In the genomic region with DNA sequence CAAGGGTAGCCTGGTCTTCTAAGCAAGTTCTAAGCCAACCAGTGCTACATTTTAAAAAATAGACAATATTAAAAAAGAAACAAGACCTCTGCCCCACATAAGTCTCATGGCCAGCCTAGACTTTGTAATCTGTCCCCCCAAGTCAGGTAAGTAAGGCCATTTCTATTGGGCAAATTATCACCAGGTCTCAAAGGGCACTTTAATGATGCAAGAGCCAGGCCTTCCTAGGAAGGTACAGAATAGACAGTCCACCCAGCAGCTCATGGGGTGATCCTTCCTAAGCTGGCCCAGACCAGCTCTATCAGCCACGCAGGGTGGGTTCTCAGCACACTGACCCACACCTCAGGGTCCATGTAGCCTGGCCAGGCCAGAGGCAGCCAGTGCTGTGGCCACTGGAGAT, we compare ENCODE assay signal across 26 mouse cellular contexts. TPM values are rescaled to one million over a fixed set of nuclear protein-coding genes. Genes with fewer than 3 reads are reported as not detected.
DNase-seq lines count a peak whose midpoint lies in the region; ATAC-seq and TF ChIP-seq lines count a peak whose summit lies in the region.
"Had no signal": no experiment of that assay in that cellular context is flagged by ENCODE, and none has a peak within 500 bp of the region (broad histone marks: within the 10 kb centered on the region; RNA-seq: fewer than 3 reads in every experiment).

No protein-coding gene starts in this region.

- no peaks in the 10 kb centered on the region for H3K27me3 ChIP-seq in intestine, embryonic 16.5 days (replicated peaks; ENCODE audit: control insufficient read depth, insufficient read depth, low read length)
- H3K27me3 ChIP-seq in intestine, embryonic 15.5 days (replicated peaks), result no peaks in the 10 kb centered on the region
- no peaks in the 10 kb centered on the region for H3K27me3 ChIP-seq in liver, embryonic 15.5 days
- H3K27me3 ChIP-seq in liver, embryonic 12.5 days (replicated peaks), result no peaks in the 10 kb centered on the region
- no peaks in the 10 kb centered on the region for H3K27me3 ChIP-seq in midbrain, embryonic 10.5 days (ENCODE audit: low read depth, poor library complexity, severe bottlenecking)
- H3K27me3 ChIP-seq in midbrain, postnatal 0 days (ENCODE audit: insufficient read depth, low read length), result no peaks in the 10 kb centered on the region
- no peaks in the 10 kb centered on the region for H3K27me3 ChIP-seq in liver, postnatal 0 days (ENCODE audit: insufficient read depth, low read length)
- H3K27me3 ChIP-seq: embryonic facial prominence, embryonic 12.5 days; embryonic facial prominence, embryonic 15.5 days; forebrain, embryonic 12.5 days had no signal

- peaks cover 32% of the 10 kb centered on the region for H3K36me3 ChIP-seq in intestine, embryonic 16.5 days (ENCODE audit: control insufficient read depth, insufficient read depth, low read length)
- peaks cover 37% of the 10 kb centered on the region for H3K36me3 ChIP-seq in intestine, embryonic 15.5 days
- H3K36me3 ChIP-seq in liver, embryonic 15.5 days (replicated peaks), result peaks cover 43% of the 10 kb centered on the region
- peaks cover 66% of the 10 kb centered on the region for H3K36me3 ChIP-seq in liver, embryonic 12.5 days
- peaks cover 72% of the 10 kb centered on the region for H3K36me3 ChIP-seq in midbrain, embryonic 10.5 days
- H3K36me3 ChIP-seq in midbrain, postnatal 0 days (ENCODE audit: insufficient read depth, low read length), result peaks cover 56% of the 10 kb centered on the region
- peaks cover 52% of the 10 kb centered on the region for H3K36me3 ChIP-seq in liver, postnatal 0 days (replicated peaks; ENCODE audit: insufficient read depth, low read length)

- WGBS in intestine, embryonic 16.5 days, result 100% methylated on average over 1 of the region's 1 CpGs
- WGBS in intestine, embryonic 15.5 days, result 100% methylated on average over 1 of the region's 1 CpGs
- WGBS in liver, embryonic 15.5 days (ENCODE audit: insufficient replicate concordance), result 83% methylated on average over 1 of the region's 1 CpGs
- WGBS in liver, embryonic 12.5 days (ENCODE audit: insufficient replicate concordance), result 86% methylated on average over 1 of the region's 1 CpGs
- 100% methylated on average over 1 of the region's 1 CpGs for WGBS in midbrain, embryonic 10.5 days
- 89% methylated on average over 1 of the region's 1 CpGs for WGBS in midbrain, postnatal 0 days
- WGBS in liver, postnatal 0 days (ENCODE audit: insufficient replicate concordance), result 81% methylated on average over 1 of the region's 1 CpGs

- intact Hi-C loops in gastrocnemius, postnatal 36 days (cut with DNase I), result no loop called here

- ATAC-seq in intestine, embryonic 16.5 days, result no peak
- no peak for ATAC-seq in intestine, embryonic 15.5 days
- ATAC-seq in liver, embryonic 15.5 days (ENCODE audit: insufficient read depth), result 0 out of 2 replicates have a peak, but pooled peaks have one; percentile 19
- ATAC-seq in liver, embryonic 12.5 days, result no peak
- ATAC-seq in midbrain, postnatal 0 days (ENCODE audit: low FRiP score), result no peak
- ATAC-seq in liver, postnatal 0 days, result peak; percentile 59
- ATAC-seq: forebrain, embryonic 14.5 days; forebrain, embryonic 16.5 days had no signal

- no peak overlapping the region for H3K4me2 ChIP-seq in intestine, embryonic 16.5 days (ENCODE audit: low read depth, low read length)
- no peak overlapping the region for H3K4me2 ChIP-seq in intestine, embryonic 15.5 days (replicated peaks)
- H3K4me2 ChIP-seq in liver, embryonic 15.5 days, result no peak overlapping the region
- H3K4me2 ChIP-seq in liver, embryonic 12.5 days, result no peak overlapping the region
- H3K4me2 ChIP-seq in midbrain, postnatal 0 days (ENCODE audit: low read depth, low read length, poor library complexity, severe bottlenecking), result no peak overlapping the region
- no peak overlapping the region for H3K4me2 ChIP-seq in liver, postnatal 0 days (ENCODE audit: low read depth, low read length)
- H3K4me2 ChIP-seq: embryonic facial prominence, embryonic 12.5 days; embryonic facial prominence, embryonic 15.5 days; forebrain, embryonic 12.5 days had no signal

- DNase-seq in midbrain, embryonic 10.5 days (ENCODE audit: low spot score), result no peak
- DNase-seq in midbrain, postnatal 0 days (ENCODE audit: low spot score), result no peak
- no peak for DNase-seq in liver, postnatal 0 days
- no peak for DNase-seq in gastrocnemius, postnatal 36 days
- DNase-seq: adrenal gland, adult 2 months; adrenal gland, postnatal 10 days; adrenal gland, postnatal 25 days; cerebellum, adult 11 months; cerebellum, adult 18-20 months; cerebellum, adult 8-10 months; cerebellum, postnatal 14 days; cerebellum, postnatal 36 days; embryo, embryonic 11 days had no signal

- 0 out of 2 replicates have a peak overlapping the region, but pooled peaks have one; percentile 24 for H3K9ac ChIP-seq in intestine, embryonic 16.5 days (ENCODE audit: low read depth, low read length)
- H3K9ac ChIP-seq in intestine, embryonic 15.5 days, result no peak overlapping the region
- no peak overlapping the region for H3K9ac ChIP-seq in liver, embryonic 15.5 days
- H3K9ac ChIP-seq in liver, embryonic 12.5 days, result no peak overlapping the region
- H3K9ac ChIP-seq in midbrain, postnatal 0 days (replicated peaks; ENCODE audit: low read length, poor library complexity, severe bottlenecking), result no peak overlapping the region
- H3K9ac ChIP-seq in liver, postnatal 0 days (replicated peaks), result no peak overlapping the region
- H3K9ac ChIP-seq: embryonic facial prominence, embryonic 12.5 days; embryonic facial prominence, embryonic 15.5 days; forebrain, embryonic 12.5 days had no signal

- H3K27ac ChIP-seq in intestine, embryonic 16.5 days (ENCODE audit: low read length), result peak overlapping the region; percentile 28
- H3K27ac ChIP-seq in intestine, embryonic 15.5 days, result no peak overlapping the region
- peak overlapping the region; percentile 51; the same call in 1 of the 2 replicates for H3K27ac ChIP-seq in liver, embryonic 15.5 days (replicated peaks)
- no peak overlapping the region for H3K27ac ChIP-seq in liver, embryonic 12.5 days
- no peak overlapping the region for H3K27ac ChIP-seq in midbrain, embryonic 10.5 days (replicated peaks)
- H3K27ac ChIP-seq in midbrain, postnatal 0 days (ENCODE audit: low read depth, low read length), result no peak overlapping the region
- H3K27ac ChIP-seq in liver, postnatal 0 days (ENCODE audit: low read depth), result peak overlapping the region; percentile 80
- H3K27ac ChIP-seq: embryonic facial prominence, embryonic 12.5 days; embryonic facial prominence, embryonic 15.5 days; forebrain, embryonic 10.5 days; forebrain, embryonic 12.5 days had no signal

- TF ChIP-seq CTCF in midbrain, postnatal 0 days (IDR thresholded peaks at IDR 0.05), result no peak
- TF ChIP-seq CTCF in liver, postnatal 0 days (IDR thresholded peaks at IDR 0.05; ENCODE audit: low read depth), result no peak

- no peaks in the 10 kb centered on the region for H3K9me3 ChIP-seq in intestine, embryonic 16.5 days (ENCODE audit: control insufficient read depth, low read length)
- H3K9me3 ChIP-seq in intestine, embryonic 15.5 days, result no peaks in the 10 kb centered on the region
- no peaks in the 10 kb centered on the region for H3K9me3 ChIP-seq in liver, embryonic 15.5 days (replicated peaks)
- no peaks in the 10 kb centered on the region for H3K9me3 ChIP-seq in liver, embryonic 12.5 days (replicated peaks)
- no peaks in the 10 kb centered on the region for H3K9me3 ChIP-seq in midbrain, embryonic 10.5 days (replicated peaks)
- H3K9me3 ChIP-seq in midbrain, postnatal 0 days (ENCODE audit: low read length), result no peaks in the 10 kb centered on the region
- H3K9me3 ChIP-seq in liver, postnatal 0 days (ENCODE audit: low read length), result no peaks in the 10 kb centered on the region
- H3K9me3 ChIP-seq: embryonic facial prominence, embryonic 12.5 days; embryonic facial prominence, embryonic 15.5 days; forebrain, embryonic 10.5 days; forebrain, embryonic 12.5 days had no signal

- peak; percentile 59; the same call in 1 of the 2 replicates for TF ChIP-seq EP300 in liver, postnatal 0 days (IDR thresholded peaks at IDR 0.05; ENCODE audit: low read depth)

- 0 out of 2 replicates have a peak, but pooled peaks cover 8% of the 10 kb centered on the region for H3K4me1 ChIP-seq in intestine, embryonic 16.5 days (ENCODE audit: control insufficient read depth, insufficient read depth, low read length)
- no peaks in the 10 kb centered on the region; the same call in 1 of the 2 replicates for H3K4me1 ChIP-seq in intestine, embryonic 15.5 days (replicated peaks)
- peaks cover 14% of the 10 kb centered on the region for H3K4me1 ChIP-seq in liver, embryonic 15.5 days (replicated peaks)
- peaks cover 11% of the 10 kb centered on the region for H3K4me1 ChIP-seq in liver, embryonic 12.5 days
- H3K4me1 ChIP-seq in midbrain, embryonic 10.5 days, result peaks cover 10% of the 10 kb centered on the region
- peaks cover 4% of the 10 kb centered on the region; the same call in 1 of the 2 replicates for H3K4me1 ChIP-seq in midbrain, postnatal 0 days (ENCODE audit: insufficient read depth, low read length)
- H3K4me1 ChIP-seq in liver, postnatal 0 days (ENCODE audit: insufficient read depth), result peaks cover 17% of the 10 kb centered on the region

- no peak overlapping the region for H3K4me3 ChIP-seq in intestine, embryonic 16.5 days (ENCODE audit: low read length)
- H3K4me3 ChIP-seq in intestine, embryonic 15.5 days (replicated peaks), result no peak overlapping the region
- no peak overlapping the region for H3K4me3 ChIP-seq in liver, embryonic 15.5 days (replicated peaks)
- H3K4me3 ChIP-seq in liver, embryonic 12.5 days, result no peak overlapping the region
- 0 out of 2 replicates have a peak overlapping the region, but pooled peaks have one; percentile 4 for H3K4me3 ChIP-seq in midbrain, embryonic 10.5 days
- H3K4me3 ChIP-seq in midbrain, postnatal 0 days (ENCODE audit: low read depth, low read length), result no peak overlapping the region
- H3K4me3 ChIP-seq in liver, postnatal 0 days (ENCODE audit: low read depth, low read length), result no peak overlapping the region
- H3K4me3 ChIP-seq: embryonic facial prominence, embryonic 12.5 days; embryonic facial prominence, embryonic 15.5 days; erythroblast, embryonic 14.5 days; forebrain, embryonic 10.5 days; forebrain, embryonic 12.5 days had no signal

RNA-seq across cellular contexts. Expression of a gene that starts 5.0 kb away (rescaled TPM):
- 13.7 and 15.3 TPM in 2 replicates for polyA plus RNA-seq in intestine, embryonic 16.5 days (2015; fragmentation: Nextera tagmentation; extraction: Ambion mirVana)
- polyA plus RNA-seq in intestine, embryonic 15.5 days (2015; fragmentation: Nextera tagmentation; extraction: Ambion mirVana), result 15.9 and 17.6 TPM in 2 replicates
- 9.3 and 10.7 TPM in 2 replicates for polyA plus RNA-seq in liver, embryonic 15.5 days (2015; fragmentation: Nextera tagmentation; extraction: Ambion mirVana)
- 11.6 and 12.8 TPM in 2 replicates for polyA plus RNA-seq in liver, embryonic 12.5 days (2016; fragmentation: Nextera tagmentation; extraction: Ambion mirVana)
- polyA plus RNA-seq in midbrain, embryonic 10.5 days (2016; fragmentation: Nextera tagmentation; extraction: Ambion mirVana), result 16.2 and 19.3 TPM in 2 replicates
- total RNA-seq in midbrain, postnatal 0 days (2014; rRNA removed), result 42.3 and 50.0 TPM in 2 replicates
- 19.0 and 19.4 TPM in 2 replicates for polyA plus RNA-seq in midbrain, postnatal 0 days (2015; fragmentation: Nextera tagmentation; extraction: Ambion mirVana)
- 14.3 and 14.7 TPM in 2 replicates for polyA plus RNA-seq in liver, postnatal 0 days (2015; fragmentation: Nextera tagmentation; extraction: Ambion mirVana)
- 10 to 100 TPM; 12.5 to 14.4 TPM for total RNA-seq in gastrocnemius, postnatal 36 days (2021)

RNA-seq across cellular contexts. Expression of a gene that starts 9.0 kb away (rescaled TPM):
- 53.2 and 56.4 TPM in 2 replicates for polyA plus RNA-seq in intestine, embryonic 16.5 days (2015; fragmentation: Nextera tagmentation; extraction: Ambion mirVana)
- polyA plus RNA-seq in intestine, embryonic 15.5 days (2015; fragmentation: Nextera tagmentation; extraction: Ambion mirVana), result 46.4 and 56.6 TPM in 2 replicates
- 19.2 and 23.8 TPM in 2 replicates for polyA plus RNA-seq in liver, embryonic 15.5 days (2015; fragmentation: Nextera tagmentation; extraction: Ambion mirVana)
- 18.4 and 22.9 TPM in 2 replicates for polyA plus RNA-seq in liver, embryonic 12.5 days (2016; fragmentation: Nextera tagmentation; extraction: Ambion mirVana)
- polyA plus RNA-seq in midbrain, embryonic 10.5 days (2016; fragmentation: Nextera tagmentation; extraction: Ambion mirVana), result 53.6 and 53.7 TPM in 2 replicates
- 32.9 and 48.6 TPM in 2 replicates for total RNA-seq in midbrain, postnatal 0 days (2014; rRNA removed)
- 21.6 and 23.6 TPM in 2 replicates for polyA plus RNA-seq in midbrain, postnatal 0 days (2015; fragmentation: Nextera tagmentation; extraction: Ambion mirVana)
- polyA plus RNA-seq in liver, postnatal 0 days (2015; fragmentation: Nextera tagmentation; extraction: Ambion mirVana), result 23.3 and 23.6 TPM in 2 replicates
- 10 to 100 TPM; 29.5 to 29.7 TPM for total RNA-seq in gastrocnemius, postnatal 36 days (2021)

RNA-seq across cellular contexts. Expression of a gene that starts 24.4 kb away (rescaled TPM):
- 0.38 and 0.68 TPM in 2 replicates for polyA plus RNA-seq in intestine, embryonic 16.5 days (2015; fragmentation: Nextera tagmentation; extraction: Ambion mirVana)
- 0.21 and 0.59 TPM in 2 replicates for polyA plus RNA-seq in intestine, embryonic 15.5 days (2015; fragmentation: Nextera tagmentation; extraction: Ambion mirVana)
- not detected in 2 replicates for polyA plus RNA-seq in liver, embryonic 15.5 days (2015; fragmentation: Nextera tagmentation; extraction: Ambion mirVana)
- polyA plus RNA-seq in liver, embryonic 12.5 days (2016; fragmentation: Nextera tagmentation; extraction: Ambion mirVana), result 0.04 TPM in 1 of 2 replicates, not detected in the other
- polyA plus RNA-seq in midbrain, embryonic 10.5 days (2016; fragmentation: Nextera tagmentation; extraction: Ambion mirVana), result 0.28 and 0.47 TPM in 2 replicates
- total RNA-seq in midbrain, postnatal 0 days (2014; rRNA removed), result 14.4 and 16.4 TPM in 2 replicates
- polyA plus RNA-seq in midbrain, postnatal 0 days (2015; fragmentation: Nextera tagmentation; extraction: Ambion mirVana), result 9.3 and 13.3 TPM in 2 replicates
- polyA plus RNA-seq in liver, postnatal 0 days (2015; fragmentation: Nextera tagmentation; extraction: Ambion mirVana), result not detected in 2 replicates
- total RNA-seq in gastrocnemius, postnatal 36 days (2021), result not detected
- total RNA-seq: MEL had no signal
- polyA plus RNA-seq: C2C12; erythroblast, embryonic 14.5 days had no signal

RNA-seq across cellular contexts. Expression of a gene that starts 39.0 kb away (rescaled TPM):
- 8.6 and 9.3 TPM in 2 replicates for polyA plus RNA-seq in intestine, embryonic 16.5 days (2015; fragmentation: Nextera tagmentation; extraction: Ambion mirVana)
- polyA plus RNA-seq in intestine, embryonic 15.5 days (2015; fragmentation: Nextera tagmentation; extraction: Ambion mirVana), result 10.5 and 12.6 TPM in 2 replicates
- polyA plus RNA-seq in liver, embryonic 15.5 days (2015; fragmentation: Nextera tagmentation; extraction: Ambion mirVana), result 6.0 and 7.5 TPM in 2 replicates
- 11.8 and 12.7 TPM in 2 replicates for polyA plus RNA-seq in liver, embryonic 12.5 days (2016; fragmentation: Nextera tagmentation; extraction: Ambion mirVana)
- polyA plus RNA-seq in midbrain, embryonic 10.5 days (2016; fragmentation: Nextera tagmentation; extraction: Ambion mirVana), result 24.7 and 25.6 TPM in 2 replicates
- total RNA-seq in midbrain, postnatal 0 days (2014; rRNA removed), result 46.1 and 68.0 TPM in 2 replicates
- 10.8 and 11.0 TPM in 2 replicates for polyA plus RNA-seq in midbrain, postnatal 0 days (2015; fragmentation: Nextera tagmentation; extraction: Ambion mirVana)
- polyA plus RNA-seq in liver, postnatal 0 days (2015; fragmentation: Nextera tagmentation; extraction: Ambion mirVana), result 3.1 and 3.3 TPM in 2 replicates
- 1 to 10 TPM; 7.0 to 8.0 TPM for total RNA-seq in gastrocnemius, postnatal 36 days (2021)

RNA-seq across cellular contexts. Expression of a gene that starts 44.6 kb away (rescaled TPM):
- 25.3 and 27.6 TPM in 2 replicates for polyA plus RNA-seq in intestine, embryonic 16.5 days (2015; fragmentation: Nextera tagmentation; extraction: Ambion mirVana)
- 20.3 and 20.8 TPM in 2 replicates for polyA plus RNA-seq in intestine, embryonic 15.5 days (2015; fragmentation: Nextera tagmentation; extraction: Ambion mirVana)
- polyA plus RNA-seq in liver, embryonic 15.5 days (2015; fragmentation: Nextera tagmentation; extraction: Ambion mirVana), result 8.6 and 9.1 TPM in 2 replicates
- 12.8 and 15.3 TPM in 2 replicates for polyA plus RNA-seq in liver, embryonic 12.5 days (2016; fragmentation: Nextera tagmentation; extraction: Ambion mirVana)
- polyA plus RNA-seq in midbrain, embryonic 10.5 days (2016; fragmentation: Nextera tagmentation; extraction: Ambion mirVana), result 18.7 and 20.3 TPM in 2 replicates
- 24.4 and 26.4 TPM in 2 replicates for total RNA-seq in midbrain, postnatal 0 days (2014; rRNA removed)
- polyA plus RNA-seq in midbrain, postnatal 0 days (2015; fragmentation: Nextera tagmentation; extraction: Ambion mirVana), result 24.5 and 25.6 TPM in 2 replicates
- polyA plus RNA-seq in liver, postnatal 0 days (2015; fragmentation: Nextera tagmentation; extraction: Ambion mirVana), result 4.9 and 6.3 TPM in 2 replicates
- 1 to 10 TPM; 4.9 to 6.4 TPM for total RNA-seq in gastrocnemius, postnatal 36 days (2021)

Comparison
In these comparisons a context has a peak if more than half of its experiments do, and no peak if none do; other contexts are left out.
1. ATAC-seq: peak in liver, embryonic 15.5 days (single experiment) and liver, postnatal 0 days (single experiment); none in intestine, embryonic 16.5 days (single experiment), intestine, embryonic 15.5 days (single experiment), liver, embryonic 12.5 days (single experiment) and midbrain, postnatal 0 days (single experiment).
2. H3K27ac ChIP-seq: peak in intestine, embryonic 16.5 days (single experiment), liver, embryonic 15.5 days (single experiment) and liver, postnatal 0 days (single experiment); none in intestine, embryonic 15.5 days (single experiment), liver, embryonic 12.5 days (single experiment), midbrain, embryonic 10.5 days (single experiment) and midbrain, postnatal 0 days (single experiment).